Mouse (Mus musculus): ENCODE results near the gene Klk9. TPM values are rescaled to one million over a fixed set of nuclear protein-coding genes. Genes with fewer than 3 reads are reported as not detected.

The Klk9 gene
- polyA plus RNA-seq, 1 experiment, result not detected

DNA sequence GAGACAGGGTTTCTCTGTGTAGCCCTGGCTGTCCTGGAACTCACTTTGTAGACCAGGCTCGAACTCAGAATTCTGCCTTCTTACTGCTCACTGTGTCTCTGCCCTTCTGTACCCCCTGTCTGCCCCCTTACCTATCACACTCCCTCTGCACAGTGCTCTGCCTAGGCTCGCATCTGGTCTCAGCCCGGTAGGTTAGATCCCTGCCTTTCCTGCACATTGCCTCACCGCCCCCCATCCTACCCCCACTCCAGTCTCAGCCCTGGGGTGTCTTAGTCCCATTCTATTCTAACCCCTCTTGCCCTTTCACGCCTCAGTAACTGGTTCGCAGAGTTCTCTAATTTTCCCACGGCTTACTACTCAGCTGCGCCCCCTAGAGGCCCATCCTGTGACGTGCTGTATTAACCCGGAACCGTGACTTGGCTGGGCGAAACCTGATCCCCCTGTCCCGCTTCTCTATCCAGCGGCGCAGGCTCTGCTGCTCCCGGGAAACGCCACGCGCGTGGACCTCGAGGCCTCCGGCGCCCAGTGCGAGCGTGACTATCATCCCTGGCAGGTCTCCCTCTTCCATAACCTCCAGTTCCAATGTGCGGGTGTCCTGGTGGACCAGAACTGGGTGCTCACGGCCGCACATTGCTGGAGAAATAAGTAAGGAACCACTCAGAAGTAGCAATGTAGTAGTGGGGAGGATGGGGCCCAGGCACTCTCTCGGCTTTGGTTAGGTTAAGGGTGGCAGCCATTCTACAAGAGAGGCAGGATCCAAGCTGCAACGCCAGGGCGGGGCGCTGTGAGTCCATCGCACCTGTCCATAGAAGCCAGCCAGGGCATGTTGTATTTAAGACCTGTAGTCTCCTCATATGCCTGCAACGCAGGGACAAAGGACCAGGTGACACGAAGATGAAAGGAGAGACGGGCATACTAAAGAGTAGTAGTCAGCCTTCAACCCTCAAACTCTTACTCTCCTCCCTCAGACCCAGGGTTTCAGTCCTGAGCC is 9.1 kb upstream of the Klk9 start:
- no peak overlapping the region for H3K27ac ChIP-seq (ENCODE audit: insufficient read depth, low read depth, low read length)
- TF ChIP-seq CTCF (IDR thresholded peaks at IDR 0.05; ENCODE audit: insufficient read depth, low read depth, low read length) (peak; percentile 59), POLR2A (IDR thresholded peaks at IDR 0.05; ENCODE audit: insufficient read depth, low read depth, low read length) (no peak)
- WGBS, result 10% methylated on average over 36 of the region's 36 CpGs
- H3K4me1 ChIP-seq (ENCODE audit: control insufficient read depth, insufficient read depth, low read length), result peaks cover 12% of the 10 kb centered on the region
- peak overlapping the region; percentile 14; the same call in 1 of the 2 replicates for H3K4me3 ChIP-seq (ENCODE audit: insufficient read depth, low read depth, low read length)

DNA sequence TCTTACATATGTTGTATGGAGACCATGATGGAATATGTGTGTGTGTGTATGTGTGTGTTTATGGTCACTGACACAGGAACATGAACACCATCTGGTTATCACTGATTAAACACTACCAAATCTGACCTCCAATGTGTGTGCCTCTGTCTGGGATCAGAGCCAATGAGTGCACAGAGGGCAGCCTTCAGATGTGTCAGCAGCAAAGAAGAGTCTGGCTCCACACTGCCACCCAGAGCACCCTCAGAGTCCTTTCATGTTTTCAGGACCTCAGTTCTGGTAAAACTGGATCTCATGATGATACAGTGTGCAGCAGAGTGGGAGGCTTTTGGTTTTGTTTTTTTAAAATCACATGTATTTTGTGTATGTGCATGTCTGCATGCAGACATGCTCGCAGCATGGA is 6.4 kb upstream of the Klk9 start:
- no peak for TF ChIP-seq CTCF (IDR thresholded peaks at IDR 0.05; ENCODE audit: insufficient read depth, low read depth, low read length)
- no peak for TF ChIP-seq POLR2A (IDR thresholded peaks at IDR 0.05; ENCODE audit: insufficient read depth, low read depth, low read length)
- H3K4me1 ChIP-seq (ENCODE audit: control insufficient read depth, insufficient read depth, low read length), result peaks cover 11% of the 10 kb centered on the region
- no peak overlapping the region for H3K27ac ChIP-seq (ENCODE audit: insufficient read depth, low read depth, low read length)
- whole genome bisulfite sequencing, result 91% methylated on average over 1 of the region's 1 CpGs
- no peak overlapping the region for H3K4me3 ChIP-seq (ENCODE audit: insufficient read depth, low read depth, low read length)

DNA sequence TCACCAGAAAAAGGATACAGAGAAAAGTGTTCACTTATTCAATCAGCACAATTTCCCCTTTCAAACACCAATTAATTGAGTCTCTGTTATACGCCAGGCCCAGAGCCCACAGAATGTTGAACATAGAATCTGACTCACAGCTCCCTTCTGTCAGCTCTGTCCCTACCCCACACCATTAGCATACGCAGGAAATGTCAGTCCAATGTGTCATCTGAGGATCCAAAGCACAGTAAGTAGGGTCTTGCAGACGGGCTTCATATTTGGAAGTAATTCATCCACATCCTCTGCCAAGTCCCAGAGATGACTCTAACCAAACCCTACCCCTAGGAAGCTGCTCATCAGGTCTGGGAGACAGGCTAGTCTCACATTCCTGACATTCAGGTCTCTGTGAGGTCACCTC is 3.6 kb upstream of the Klk9 start:
- Histone ChIP-seq H3K4me1 (ENCODE audit: control insufficient read depth, insufficient read depth, low read length) (no peaks in the 10 kb centered on the region; the same call in 1 of the 2 replicates), H3K27ac (ENCODE audit: insufficient read depth, low read depth, low read length) (no peak overlapping the region), H3K4me3 (ENCODE audit: insufficient read depth, low read depth, low read length) (no peak overlapping the region)
- TF ChIP-seq CTCF (IDR thresholded peaks at IDR 0.05; ENCODE audit: insufficient read depth, low read depth, low read length) (no peak), POLR2A (IDR thresholded peaks at IDR 0.05; ENCODE audit: insufficient read depth, low read depth, low read length) (no peak)
- WGBS, result 63% methylated on average over 3 of the region's 3 CpGs

DNA sequence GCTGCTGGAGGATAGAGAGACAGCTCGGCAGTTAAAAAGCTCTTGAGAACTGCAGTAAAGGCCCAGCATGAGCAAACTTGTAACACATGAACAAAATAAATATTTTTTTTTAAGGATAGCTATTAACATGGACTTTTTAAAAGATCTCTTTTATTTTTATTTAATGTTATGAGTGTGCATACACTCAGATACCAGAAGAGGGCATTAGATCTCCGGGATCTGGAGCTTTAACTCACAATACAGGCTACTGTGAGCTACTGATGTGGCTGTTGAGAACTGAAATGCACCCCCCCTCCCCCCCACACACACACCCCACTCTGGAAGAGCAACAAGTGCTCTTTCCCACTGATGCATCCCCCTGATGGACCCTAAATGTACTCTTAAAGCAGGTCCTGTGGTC is 2.4 kb upstream of the Klk9 start:
- H3K27ac ChIP-seq (ENCODE audit: insufficient read depth, low read depth, low read length), result no peak overlapping the region

DNA sequence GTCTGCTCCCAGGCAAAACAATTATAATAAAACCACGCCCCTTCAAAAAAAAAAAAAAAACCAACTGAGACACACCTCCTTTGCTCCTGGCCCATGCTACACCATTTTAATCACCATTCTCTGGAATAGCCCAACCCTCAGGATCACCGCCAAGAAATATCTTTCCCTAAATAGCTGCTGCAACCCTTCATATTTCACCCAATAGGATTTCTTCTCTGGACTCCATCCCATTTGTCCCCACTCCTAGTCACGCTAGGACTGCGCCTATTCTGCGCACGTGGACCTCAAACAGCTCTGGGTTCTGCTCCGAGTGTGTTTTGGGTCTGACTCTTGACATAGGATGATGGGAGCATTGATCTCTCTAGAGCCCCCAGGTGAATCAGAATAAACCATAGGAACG is 4.7 kb downstream of the Klk9 start:
- 3% methylated on average over 8 of the region's 8 CpGs for WGBS
- H3K27ac ChIP-seq (ENCODE audit: insufficient read depth, low read depth, low read length), result no peak overlapping the region
- H3K4me3 ChIP-seq (ENCODE audit: insufficient read depth, low read depth, low read length), result peak overlapping the region; percentile 58; the same call in 1 of the 2 replicates
- TF ChIP-seq POLR2A (IDR thresholded peaks at IDR 0.05; ENCODE audit: insufficient read depth, low read depth, low read length) (no peak), CTCF (IDR thresholded peaks at IDR 0.05; ENCODE audit: insufficient read depth, low read depth, low read length) (no peak)
- peaks cover 17% of the 10 kb centered on the region for H3K4me1 ChIP-seq (ENCODE audit: control insufficient read depth, insufficient read depth, low read length)

More for the DNA sequence above, 2.4 kb upstream of the Klk9 start:
- Histone ChIP-seq H3K4me3 (ENCODE audit: insufficient read depth, low read depth, low read length) (no peak overlapping the region), H3K4me1 (ENCODE audit: control insufficient read depth, insufficient read depth, low read length) (no peaks in the 10 kb centered on the region; the same call in 1 of the 2 replicates)
- TF ChIP-seq CTCF (IDR thresholded peaks at IDR 0.05; ENCODE audit: insufficient read depth, low read depth, low read length) (no peak), POLR2A (IDR thresholded peaks at IDR 0.05; ENCODE audit: insufficient read depth, low read depth, low read length) (no peak)
- 77% methylated on average over 2 of the region's 2 CpGs for WGBS

DNA sequence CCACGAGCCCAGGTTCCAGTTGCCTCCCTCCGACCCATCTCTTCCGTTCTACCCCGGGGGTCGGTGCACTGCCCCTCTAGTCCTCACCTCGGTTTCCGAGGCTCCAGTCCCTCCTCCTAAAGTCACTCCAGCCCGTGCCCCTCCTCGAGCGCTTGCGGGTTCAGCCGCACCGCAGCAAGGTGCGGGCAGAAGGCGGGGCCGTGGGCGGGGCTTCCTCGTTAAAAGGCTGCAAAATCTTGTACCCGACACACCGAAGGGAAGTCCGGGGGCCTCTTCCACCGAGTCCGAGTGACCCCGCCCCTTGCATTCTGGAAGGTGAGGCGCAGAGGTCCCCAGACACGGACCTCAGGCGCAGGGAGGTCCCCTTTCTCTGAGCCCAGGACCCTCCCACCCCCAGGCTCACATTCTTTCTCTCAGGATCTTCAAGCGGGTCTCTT is 5.7 kb downstream of the Klk9 start, which contains the start of gene Klk8:
TSS of gene Klk8 (plus strand) at position 245 of the 437 bp plus-strand sequence.
- Histone ChIP-seq H3K4me3 (ENCODE audit: insufficient read depth, low read depth, low read length) (peak within 1 kb of the TSS; percentile 58), H3K27ac (ENCODE audit: insufficient read depth, low read depth, low read length) (no peak within 1 kb of the TSS), H3K4me1 (ENCODE audit: control insufficient read depth, insufficient read depth, low read length) (peaks cover 17% of the 10 kb centered on the region)
- no peak for TF ChIP-seq POLR2A (IDR thresholded peaks at IDR 0.05; ENCODE audit: insufficient read depth, low read depth, low read length)
- TF ChIP-seq CTCF (IDR thresholded peaks at IDR 0.05; ENCODE audit: insufficient read depth, low read depth, low read length), result no peak
- under 1% methylated on average over 28 of the region's 28 CpGs for WGBS

DNA sequence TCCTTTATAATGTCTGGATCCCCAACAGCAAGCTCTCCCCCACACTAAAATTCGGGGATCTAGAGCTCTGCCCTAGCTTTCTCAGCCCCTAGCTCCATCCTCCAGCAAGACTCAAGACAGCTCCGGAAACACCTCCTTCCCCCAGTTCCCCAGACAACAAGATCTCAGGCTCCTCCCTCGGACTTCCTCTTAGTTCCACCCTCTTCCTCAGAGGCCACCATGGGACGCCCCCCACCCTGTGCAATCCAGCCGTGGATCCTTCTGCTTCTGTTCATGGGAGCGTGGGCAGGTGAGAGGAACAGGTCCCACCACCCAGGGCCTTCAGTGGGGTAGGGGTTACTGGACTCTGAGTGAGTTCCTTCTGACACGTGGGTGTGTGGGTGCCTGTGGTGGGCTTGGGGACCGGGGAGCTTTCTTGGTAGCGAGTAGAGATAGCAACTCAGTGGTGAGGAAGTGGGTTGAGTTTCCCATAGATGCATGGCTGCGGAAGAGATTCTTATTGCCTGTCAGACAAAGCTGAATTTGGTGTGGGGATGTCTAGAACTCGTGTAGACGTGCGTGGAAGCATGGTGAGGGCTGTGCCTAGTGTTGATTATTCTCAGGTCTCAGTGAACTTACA is 6.3 kb downstream of the Klk9 start:
- no peak overlapping the region for H3K27ac ChIP-seq (ENCODE audit: insufficient read depth, low read depth, low read length)
- WGBS, result 34% methylated on average over 13 of the region's 13 CpGs
- TF ChIP-seq POLR2A (IDR thresholded peaks at IDR 0.05; ENCODE audit: insufficient read depth, low read depth, low read length), result no peak
- no peak for TF ChIP-seq CTCF (IDR thresholded peaks at IDR 0.05; ENCODE audit: insufficient read depth, low read depth, low read length)
- peak overlapping the region; percentile 58; the same call in 1 of the 2 replicates for H3K4me3 ChIP-seq (ENCODE audit: insufficient read depth, low read depth, low read length)
- H3K4me1 ChIP-seq (ENCODE audit: control insufficient read depth, insufficient read depth, low read length), result peaks cover 17% of the 10 kb centered on the region

DNA sequence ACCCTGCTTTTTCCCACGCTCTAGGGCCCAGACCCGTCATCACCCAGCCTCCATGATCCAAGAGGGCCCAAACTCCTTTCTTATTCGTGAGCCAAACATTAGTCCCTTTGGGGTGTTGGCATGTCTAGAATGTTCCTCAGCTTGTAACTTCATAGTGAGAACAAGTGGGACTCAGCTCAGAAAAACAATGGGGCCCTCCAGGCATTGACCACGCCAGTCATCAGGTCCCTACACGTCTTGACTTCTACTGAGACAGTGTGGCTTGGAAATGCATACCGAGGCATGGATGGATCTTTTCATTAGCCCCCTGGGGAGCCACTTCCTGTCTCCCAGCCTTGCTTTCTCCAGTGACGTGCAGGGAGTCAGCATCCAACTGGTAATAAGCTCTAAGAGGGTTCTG is 8.2 kb downstream of the Klk9 start:
- Histone ChIP-seq H3K4me3 (ENCODE audit: insufficient read depth, low read depth, low read length) (no peak overlapping the region), H3K4me1 (ENCODE audit: control insufficient read depth, insufficient read depth, low read length) (peaks cover 17% of the 10 kb centered on the region), H3K27ac (ENCODE audit: insufficient read depth, low read depth, low read length) (no peak overlapping the region)
- TF ChIP-seq POLR2A (IDR thresholded peaks at IDR 0.05; ENCODE audit: insufficient read depth, low read depth, low read length) (no peak), CTCF (IDR thresholded peaks at IDR 0.05; ENCODE audit: insufficient read depth, low read depth, low read length) (no peak)
- 70% methylated on average over 7 of the region's 7 CpGs for WGBS

DNA sequence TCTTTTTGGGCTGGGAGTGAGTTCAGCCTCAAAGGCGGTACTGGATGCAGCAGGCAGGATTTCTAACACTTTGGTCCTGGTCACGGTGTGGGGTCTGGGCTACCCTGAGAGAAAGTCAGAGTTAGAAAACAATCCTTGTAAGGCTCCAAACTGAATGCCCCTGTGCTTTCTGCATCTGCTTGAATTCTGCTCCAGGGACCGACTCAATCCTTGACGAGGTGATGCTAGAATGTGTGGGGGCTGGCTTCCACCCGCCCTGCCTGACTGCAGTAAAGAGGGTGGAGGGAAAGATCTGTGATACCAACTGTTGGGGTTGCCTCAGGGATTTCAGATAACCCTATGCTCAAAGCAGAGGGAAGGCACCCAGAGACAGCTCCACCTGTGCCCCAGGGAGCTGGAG is 19.3 kb downstream of the Klk9 start, which contains the start of gene Klk7:
TSS of gene Klk7 (plus strand) at position 301 of the 400 bp plus-strand sequence.
- WGBS, result 41% methylated on average over 5 of the region's 5 CpGs
- Histone ChIP-seq H3K27ac (ENCODE audit: insufficient read depth, low read depth, low read length) (no peak within 1 kb of the TSS), H3K4me1 (ENCODE audit: control insufficient read depth, insufficient read depth, low read length) (no peaks in the 10 kb centered on the region), H3K4me3 (ENCODE audit: insufficient read depth, low read depth, low read length) (no peak within 1 kb of the TSS)
- TF ChIP-seq CTCF (IDR thresholded peaks at IDR 0.05; ENCODE audit: insufficient read depth, low read depth, low read length) (no peak), POLR2A (IDR thresholded peaks at IDR 0.05; ENCODE audit: insufficient read depth, low read depth, low read length) (no peak)

Data from olfactory bulb, adult 2 months (tissue).